Mouse (Mus musculus): Measurements from ENCODE around the gene Ice2.

The Ice2 gene

GRCm38 (mm10) chr9:69404671-69405070, 7.0 kb downstream of the Ice2 start:
- WGBS, result 50% methylated on average over 6 of the region's 6 CpGs

DNA sequence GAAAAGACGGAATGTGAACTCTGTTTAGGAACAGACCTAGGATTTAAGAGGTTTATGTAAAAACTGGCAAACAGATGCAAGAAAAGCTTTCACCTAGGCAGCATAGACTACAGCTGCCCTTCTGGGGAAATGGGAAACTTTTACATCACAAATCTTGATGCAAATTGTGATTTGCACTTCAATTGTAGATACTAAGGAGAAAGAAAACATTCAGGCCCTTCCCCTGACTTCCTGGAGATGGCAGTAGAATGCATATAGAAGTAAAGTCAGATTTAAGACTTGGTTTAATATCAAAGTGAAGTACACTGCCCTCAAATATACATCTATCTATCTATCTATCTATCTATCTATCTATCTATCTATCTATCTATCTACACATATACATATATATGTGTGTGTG, 21.8 kb downstream of the Ice2 start:
- 92% methylated on average over 1 of the region's 1 CpGs for WGBS

- WGBS, result 90% methylated on average over 3 of the region's 3 CpGs
Observed at GRCm38 (mm10) chr9:69430531-69430930, 32.8 kb downstream of the Ice2 start.

- 45% methylated on average over 6 of the region's 6 CpGs for WGBS
Observed at GRCm38 (mm10) chr9:69431863-69432555, 34.3 kb downstream of the Ice2 start.

GRCm38 (mm10) chr9:69435194-69435593, 37.5 kb downstream of the Ice2 start:
- 79% methylated on average over 10 of the region's 10 CpGs for WGBS

DNA sequence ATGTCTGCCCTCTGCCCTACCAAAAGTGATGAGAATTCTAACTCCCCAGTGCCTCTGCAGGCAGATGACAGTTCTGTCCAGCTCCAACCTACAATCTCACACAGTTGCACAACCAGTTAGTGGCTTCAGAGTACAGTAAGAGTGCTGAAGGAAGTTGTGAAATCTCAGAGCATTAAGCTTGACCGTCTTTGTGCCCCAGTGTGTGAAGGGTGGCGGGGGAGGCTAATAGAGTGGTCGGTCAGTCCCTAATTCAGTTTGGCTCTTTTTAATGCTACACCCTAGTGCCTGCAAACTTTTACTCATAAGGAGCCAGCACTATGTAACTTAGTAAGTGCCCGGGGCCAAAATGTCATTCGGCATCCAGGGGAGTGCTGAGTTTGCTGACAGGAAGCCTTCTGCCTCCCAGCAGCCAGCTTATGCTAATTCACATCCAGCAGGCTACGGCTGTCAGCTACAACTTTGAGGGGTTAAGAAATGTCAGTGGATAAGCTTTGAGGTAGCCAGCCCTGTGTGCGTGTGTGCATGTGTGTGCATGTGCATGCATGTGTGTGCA, 42.2 kb downstream of the Ice2 start:
- 60% methylated on average over 7 of the region's 7 CpGs for WGBS

- WGBS, result 72% methylated on average over 6 of the region's 6 CpGs
Observed at GRCm38 (mm10) chr9:69442471-69443038, 44.8 kb downstream of the Ice2 start.

GRCm38 (mm10) chr9:69443203-69443602, 45.5 kb downstream of the Ice2 start:
- WGBS, result 53% methylated on average over 3 of the region's 3 CpGs

DNA sequence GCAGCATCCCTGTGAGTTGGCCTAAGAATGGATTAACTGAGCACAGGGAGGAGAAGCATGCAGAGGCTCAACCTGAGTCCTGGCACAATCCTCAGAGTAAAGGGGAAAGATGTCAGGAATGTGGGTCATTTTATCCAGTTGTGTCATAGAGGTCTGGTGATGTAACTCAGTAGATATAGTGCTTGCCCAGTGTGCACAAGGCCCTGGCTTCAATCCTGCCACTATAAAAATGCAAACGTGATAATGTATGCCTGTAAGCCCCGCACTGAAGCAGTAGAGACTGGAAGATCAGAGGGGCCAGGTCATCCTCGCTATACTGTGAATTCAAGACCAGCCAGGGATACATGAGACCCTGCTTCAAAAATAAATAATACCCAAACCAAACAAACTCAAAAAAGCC, 51.1 kb downstream of the Ice2 start:
- WGBS, result 85% methylated on average over 3 of the region's 3 CpGs

DNA sequence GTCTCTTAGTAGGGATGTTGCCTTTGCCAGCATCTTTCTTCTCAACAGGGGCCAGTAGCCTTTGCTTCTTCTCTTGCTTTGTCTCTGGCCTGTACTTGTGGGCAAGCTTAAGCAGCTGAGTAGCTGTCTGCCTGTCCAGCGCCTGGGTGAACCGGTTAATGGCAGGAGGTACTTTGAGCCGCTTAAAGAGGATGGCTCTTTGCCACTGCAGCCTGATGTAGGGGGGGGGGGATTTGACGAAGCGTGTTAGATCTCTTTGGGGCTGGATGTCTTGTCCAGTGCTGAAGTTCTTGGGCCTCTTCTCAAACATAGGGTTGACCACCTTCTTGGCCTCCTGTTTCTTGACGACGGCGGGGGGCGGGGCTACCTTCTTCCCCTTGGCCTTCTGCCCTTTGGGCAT, 52.9 kb downstream of the Ice2 start:
- 87% methylated on average over 9 of the region's 9 CpGs for WGBS

DNA sequence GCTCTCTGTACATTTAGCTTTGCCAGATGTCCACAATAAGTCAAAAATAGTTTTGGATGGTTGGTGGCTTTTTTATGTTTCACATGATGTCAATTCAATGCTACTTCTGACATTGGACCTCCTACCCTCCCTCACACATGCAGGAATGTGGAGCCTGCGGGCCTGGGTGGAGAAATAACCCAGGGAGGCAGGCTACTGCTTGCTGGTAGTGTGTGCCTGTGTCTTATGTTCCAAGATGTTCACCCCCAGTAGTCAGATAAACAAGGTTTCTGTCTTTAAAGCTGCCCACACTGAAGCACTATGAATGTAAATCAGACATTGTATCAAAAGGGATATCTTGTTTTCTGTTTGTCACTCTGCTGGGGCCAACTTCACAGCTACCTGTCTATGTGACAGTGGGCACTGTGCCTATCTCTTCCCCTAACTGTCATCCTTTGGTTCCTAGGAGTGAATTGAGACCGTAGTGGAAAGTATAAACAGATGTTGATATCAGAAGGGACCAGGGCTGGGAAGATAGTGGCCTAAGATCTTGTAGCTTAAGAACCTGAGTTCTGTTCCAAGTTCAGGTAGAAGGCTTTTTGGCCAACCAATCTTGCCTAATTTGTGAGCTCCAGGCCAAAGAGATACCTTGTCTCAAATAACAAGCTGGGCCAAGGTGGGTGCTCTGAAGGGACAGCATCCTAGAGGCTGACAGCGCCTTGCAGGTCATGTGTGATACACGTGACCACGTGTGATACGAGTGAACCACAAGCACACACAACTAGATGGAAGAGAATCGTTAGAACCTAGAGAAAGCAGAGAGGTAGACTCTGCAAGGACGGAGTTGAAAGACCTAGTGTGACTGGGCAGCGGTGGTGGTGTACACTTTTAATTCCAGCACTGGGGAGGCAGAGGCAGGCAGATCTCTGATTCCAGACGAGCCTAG, 54.4 kb downstream of the Ice2 start:
- WGBS, result 96% methylated on average over 10 of the region's 10 CpGs

DNA sequence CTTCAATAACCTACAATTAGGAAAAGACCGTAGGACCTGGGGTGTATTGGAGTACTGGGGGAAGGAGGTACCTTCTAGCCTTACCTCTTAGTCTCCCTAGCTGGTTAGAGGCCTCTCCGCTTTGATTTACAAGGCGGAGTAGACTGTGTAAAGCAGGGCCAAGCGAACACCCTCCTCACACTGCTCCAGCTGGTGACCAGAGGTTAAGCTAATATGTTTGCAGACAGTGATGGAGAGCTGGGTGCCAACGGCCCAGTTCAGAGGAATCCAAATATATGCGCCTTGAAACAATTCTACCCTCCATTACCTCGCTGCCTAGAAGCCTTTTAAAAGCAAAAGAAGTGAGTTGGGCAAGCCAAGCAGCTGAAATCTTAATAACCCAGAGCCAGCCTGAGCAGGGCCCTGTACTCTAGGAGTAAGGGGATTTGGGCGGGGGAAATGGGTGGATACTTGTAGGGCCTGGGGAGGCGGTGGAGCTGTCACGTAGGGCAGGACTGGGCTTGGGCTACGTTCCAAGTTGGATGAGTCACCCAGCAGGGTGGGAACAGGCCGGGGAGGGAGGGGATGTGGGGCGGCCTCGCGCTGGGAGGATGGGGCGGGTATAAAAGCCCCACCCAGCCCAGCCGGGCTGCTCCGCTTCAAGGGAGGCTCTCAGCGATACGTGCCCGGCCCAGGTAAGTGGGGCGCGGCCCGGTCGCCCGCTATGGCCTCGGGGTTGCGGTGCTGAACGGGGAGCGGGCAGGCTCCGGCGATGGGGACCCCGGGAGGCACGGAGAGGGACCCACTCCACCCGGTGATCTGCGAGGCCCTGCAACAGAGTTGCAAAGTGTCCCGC, 55.6 kb downstream of the Ice2 start, which contains the start of gene Anxa2:
Gene Anxa2, plus strand, starts transcription at position 555 of the 835 bp plus-strand sequence.
- WGBS, result 20% methylated on average over 37 of the region's 37 CpGs

GRCm38 (mm10) chr9:69453901-69454666, 56.4 kb downstream of the Ice2 start:
- 23% methylated on average over 32 of the region's 32 CpGs for WGBS

GRCm38 (mm10) chr9:69454691-69455090, 57.0 kb downstream of the Ice2 start:
- 71% methylated on average over 4 of the region's 4 CpGs for WGBS

DNA sequence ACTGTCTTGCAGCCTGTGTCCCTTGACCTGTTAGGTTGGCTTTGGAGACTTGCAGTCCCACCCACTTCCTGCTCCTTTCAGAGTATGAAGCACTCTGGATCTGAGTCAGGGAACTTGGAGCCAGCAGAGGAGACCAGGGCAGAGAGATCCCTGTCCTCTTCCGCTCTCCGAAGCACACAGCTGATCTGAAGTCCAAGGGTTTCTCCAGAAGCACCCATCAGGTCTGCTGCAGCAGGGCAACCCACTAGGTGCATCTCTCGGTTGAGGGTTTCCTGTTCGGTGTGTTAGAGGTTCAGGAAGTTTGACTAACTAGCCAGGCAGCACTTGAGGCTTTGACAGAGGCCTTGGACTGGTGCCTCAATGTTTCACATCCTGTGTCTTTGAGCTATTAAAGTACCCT, 57.7 kb downstream of the Ice2 start:
- WGBS, result 70% methylated on average over 4 of the region's 4 CpGs

DNA sequence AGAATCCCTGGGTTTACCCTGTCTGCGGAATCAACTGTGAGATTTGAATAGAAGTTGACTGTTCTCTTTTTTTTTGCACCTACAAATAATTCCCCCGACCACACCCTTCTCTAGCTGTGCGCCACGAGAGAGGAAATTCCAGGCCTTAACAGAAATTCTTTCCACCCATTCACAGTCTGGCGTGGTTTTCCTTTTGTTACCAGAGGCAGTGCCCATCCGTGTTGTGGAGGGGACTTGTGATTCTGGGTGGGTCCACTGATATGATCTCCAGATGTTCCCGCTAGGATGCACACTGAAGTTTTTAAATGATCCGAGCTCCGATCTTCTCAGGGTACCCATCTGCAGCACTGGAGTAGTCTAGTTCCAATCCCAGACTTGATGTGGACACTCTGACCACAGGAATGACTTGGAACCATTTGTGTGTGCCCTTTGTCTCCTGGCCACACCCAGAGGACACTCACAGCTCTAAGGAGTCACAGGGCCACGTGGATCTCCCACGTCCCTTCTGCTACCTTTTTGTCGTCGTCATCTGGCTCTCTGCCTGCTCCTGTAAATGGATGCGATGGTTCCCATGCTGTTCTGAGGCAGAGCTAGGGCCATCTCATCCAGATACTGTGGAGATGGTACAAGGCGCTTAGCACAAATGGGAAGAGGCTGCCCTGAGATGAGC, 58.8 kb downstream of the Ice2 start:
- WGBS, result 82% methylated on average over 15 of the region's 15 CpGs

DNA sequence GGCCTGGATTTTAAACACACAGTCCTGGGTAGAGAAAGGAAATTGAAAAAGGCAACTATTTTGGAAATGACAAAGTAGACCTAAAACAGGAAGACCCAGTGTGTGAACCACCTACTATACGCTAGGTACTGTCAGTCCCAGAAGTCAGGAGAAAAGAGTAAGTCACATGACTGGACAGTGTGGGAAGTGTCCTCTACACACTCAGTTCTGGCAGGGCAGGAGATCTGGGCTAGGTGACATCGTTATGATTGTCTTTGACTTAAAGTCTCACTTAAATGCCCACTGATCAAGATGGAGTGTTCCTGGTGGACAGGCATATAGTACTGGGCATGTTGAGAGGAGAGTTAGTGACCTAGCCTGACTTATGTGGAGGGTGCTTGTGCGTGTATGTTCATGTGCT, 59.4 kb downstream of the Ice2 start:
- WGBS, result 93% methylated on average over 3 of the region's 3 CpGs

GRCm38 (mm10) chr9:69457747-69458625, 60.3 kb downstream of the Ice2 start:
- WGBS, result 52% methylated on average over 14 of the region's 14 CpGs

DNA sequence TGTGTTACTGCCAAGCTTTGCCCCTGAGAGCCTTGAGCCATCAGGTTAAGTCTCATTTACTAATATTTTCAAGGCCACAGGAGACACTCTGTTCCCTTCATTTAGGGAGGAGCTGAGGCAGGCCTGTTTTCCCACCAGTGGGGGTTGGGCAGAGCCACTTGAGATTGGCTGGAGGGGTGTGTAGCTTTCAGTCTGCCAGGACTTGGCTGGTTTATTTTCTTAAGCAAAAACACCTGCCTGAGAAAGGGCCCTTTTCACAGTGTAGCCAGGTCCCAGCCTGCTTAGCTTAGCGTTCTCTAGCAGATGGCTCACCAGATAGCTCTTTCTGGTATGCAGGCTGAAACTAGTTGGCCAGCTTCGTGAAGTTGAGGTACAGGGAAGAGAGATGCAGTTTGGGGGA, 61.3 kb downstream of the Ice2 start:
- WGBS, result 50% methylated on average over 2 of the region's 2 CpGs

Data from cerebral cortex, adult 2 months (tissue).